Mouse (Mus musculus) kidney, adult 2 months (tissue): ENCODE measurements around the gene Slc39a11. TPM values are rescaled to one million over a fixed set of nuclear protein-coding genes. Genes with fewer than 3 reads are reported as not detected.

Source experiments
- DNase-seq: peaks from one replicate; pipeline ENCODE4 v3.0.0; 2021
- H3K27ac ChIP-seq: fragments of 200-500 bp; 2 replicates; pipeline ENCODE4 v1.5.1; 2012; ENCODE audit warnings: low read depth, low read length, control low read depth, inconsistent platforms; ENCODE audit not compliant: insufficient read depth
- H3K27me3 ChIP-seq: fragments of 200-500 bp; replicated peaks from 2 replicates; pipeline ENCODE4 v1.6.1; 2012; ENCODE audit warnings: mild to moderate bottlenecking, moderate library complexity, low read length, inconsistent platforms; ENCODE audit not compliant: control insufficient read depth, insufficient read depth
- H3K36me3 ChIP-seq: fragments of 200-500 bp; 2 replicates; pipeline ENCODE4 v1.6.1; 2012; ENCODE audit warnings: mild to moderate bottlenecking, moderate library complexity, low read length, inconsistent platforms; ENCODE audit not compliant: control insufficient read depth, insufficient read depth
- H3K4me1 ChIP-seq: fragments of 200-500 bp; 2 replicates; pipeline ENCODE4 v1.6.1; 2011; ENCODE audit warnings: low read length; ENCODE audit not compliant: control insufficient read depth, insufficient read depth
- H3K4me3 ChIP-seq: fragments of 200-500 bp; 2 replicates; pipeline ENCODE4 v1.5.1; 2011; ENCODE audit warnings: mild to moderate bottlenecking, low read depth, low read length, control low read depth; ENCODE audit not compliant: insufficient read depth
- CTCF ChIP-seq: fragments of 200-500 bp; conservative IDR thresholded peaks from 2 replicates; pipeline ENCODE4 v1.5.1; 2011; ENCODE audit warnings: low read depth, mild to moderate bottlenecking, control low read depth, low read length, moderate library complexity, mixed read lengths; ENCODE audit not compliant: insufficient read depth, insufficient read length
- POLR2A ChIP-seq: fragments of 200-500 bp; IDR thresholded peaks from one replicate; pipeline ENCODE4 v1.6.1; 2011; ENCODE audit warnings: low read depth, low read length, control low read depth
- WGBS: fragments of 180-500 bp; shearing (Covaris S2); methylation state at CpG from one replicate; pipeline ENCODE4 v1.1.7; 2018; 5-methylcytosine and 5-hydroxymethylcytosine counted together
- polyA plus RNA-seq: library from polyadenylated mRNA; depleted of rRNA; stranded (reverse); fragments of >200 nt; gene quantifications from 2 replicates; pipeline ENCODE4 v1.2.3, GENCODE M21; 2012; rRNA removed

Gene Slc39a11
- polyA plus RNA-seq, 1 experiment, result 24.5 TPM

DNA sequence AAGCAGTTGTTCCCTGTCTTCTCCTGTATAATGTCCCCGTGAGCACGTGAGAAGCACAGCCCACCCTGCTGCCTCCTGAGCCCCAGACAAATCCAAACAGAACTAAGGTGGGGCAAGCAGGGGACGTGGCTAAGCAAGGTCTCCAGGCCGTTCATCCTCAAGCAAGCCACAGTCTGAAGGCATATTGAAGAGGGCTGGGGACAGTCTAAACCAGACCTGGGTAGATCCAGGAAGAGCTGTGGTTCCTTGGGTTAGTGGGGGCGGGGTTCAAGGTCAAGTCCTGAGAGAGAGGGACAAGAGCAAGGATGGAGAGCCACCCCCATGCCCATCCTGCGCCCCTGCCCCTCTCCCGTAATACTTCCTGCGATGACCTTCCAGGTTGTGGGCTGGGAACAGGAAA is 452.3 kb downstream of the Slc39a11 start:
- Histone ChIP-seq H3K36me3 (no peaks in the 10 kb centered on the region), H3K4me3 (no peak overlapping the region), H3K27ac (no peak overlapping the region), H3K4me1 (no peaks in the 10 kb centered on the region), H3K27me3 (no peaks in the 10 kb centered on the region)
- WGBS, result 80% methylated on average over 8 of the region's 8 CpGs
- TF ChIP-seq POLR2A, result no peak
- TF ChIP-seq CTCF, result no peak
- DNase-seq, result no peak

DNA sequence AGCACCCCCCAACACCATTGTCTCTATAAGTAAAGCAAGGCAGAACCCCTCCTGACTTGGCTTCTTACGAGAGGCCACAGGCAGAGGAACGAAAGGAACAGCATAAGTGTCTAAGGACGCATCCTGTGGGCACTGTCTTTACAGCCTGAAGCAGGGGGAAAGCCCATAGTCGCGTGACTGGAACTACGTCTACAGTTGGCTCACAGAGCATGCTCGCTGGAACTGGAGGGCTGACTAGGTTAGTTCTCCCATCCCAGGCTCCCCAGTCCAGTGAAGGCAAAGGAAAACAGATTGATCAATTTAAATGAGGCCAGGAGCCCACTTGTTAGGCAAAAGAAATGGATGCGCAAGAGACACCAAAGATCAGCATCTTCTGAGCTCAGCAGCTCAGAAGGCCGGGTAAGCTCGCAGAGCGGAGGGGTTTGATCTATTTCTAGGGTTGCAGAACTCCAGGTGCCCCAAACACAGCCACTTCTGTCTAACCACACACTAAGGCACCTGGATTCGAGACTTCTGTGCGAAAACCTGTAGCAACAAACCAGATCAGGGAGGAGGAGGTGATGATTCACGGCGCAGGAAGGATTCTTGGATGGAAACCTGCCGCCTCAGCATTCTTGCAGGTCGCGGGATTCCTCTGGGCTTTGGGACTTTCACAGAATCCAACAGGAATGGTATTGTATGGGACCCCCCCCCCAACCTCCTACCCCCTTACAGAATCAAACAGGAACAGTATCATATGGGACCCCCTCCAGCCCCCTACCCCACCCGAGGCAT is 453.5 kb downstream of the Slc39a11 start:
- H3K4me1 ChIP-seq, result no peaks in the 10 kb centered on the region
- no peak overlapping the region for H3K27ac ChIP-seq
- no peak for DNase-seq
- TF ChIP-seq CTCF (no peak), POLR2A (no peak)
- H3K36me3 ChIP-seq, result no peaks in the 10 kb centered on the region
- H3K27me3 ChIP-seq, result no peaks in the 10 kb centered on the region
- no peak overlapping the region for H3K4me3 ChIP-seq
- 78% methylated on average over 19 of the region's 19 CpGs for WGBS

Other genes starting within 250 kb of the Slc39a11 start
- gene Sstr2, start 30.7 kb downstream of the Slc39a11 start, polyA plus RNA-seq, result 0.36 and 0.56 TPM in 2 replicates
- 32.8 and 38.7 TPM in 2 replicates for gene Cog1, start 910 bp downstream of the Slc39a11 start, polyA plus RNA-seq
- 24.6 and 25.8 TPM in 2 replicates for gene Fam104a, start 34.1 kb upstream of the Slc39a11 start, polyA plus RNA-seq
- gene D11Wsu47e, start 34.3 kb upstream of the Slc39a11 start, polyA plus RNA-seq, result 7.6 and 7.8 TPM in 2 replicates
- gene Cpsf4l, start 59.9 kb upstream of the Slc39a11 start, polyA plus RNA-seq, result 8.9 and 9.0 TPM in 2 replicates
- 18.0 and 18.2 TPM in 2 replicates for gene Cdc42ep4, start 101.8 kb upstream of the Slc39a11 start, polyA plus RNA-seq